Mouse (Mus musculus): ENCODE results near the gene Mucl3. TPM values are rescaled to one million over a fixed set of nuclear protein-coding genes. Genes with fewer than 3 reads are reported as not detected.

The Mucl3 gene
- total and polyA plus RNA-seq, 2 experiments from 2014 or later = 0.77 TPM; not detected in 1

GRCm38 (mm10) chr17:35626537-35626936 is 17.0 kb downstream of the Mucl3 start, which contains the start of gene Gm9573:
Gene Gm9573 (minus strand): TSS chr17:35626637.
- Histone ChIP-seq H3K4me2 (ENCODE audit: low read depth, low read length, poor library complexity, severe bottlenecking) (no peak within 1 kb of the TSS), H3K9me3 (ENCODE audit: low read length) (no peaks in the 10 kb centered on the region), H3K9ac (replicated peaks; ENCODE audit: low read length, poor library complexity, severe bottlenecking) (no peak within 1 kb of the TSS), H3K4me1 (ENCODE audit: insufficient read depth, low read length) (no peaks in the 10 kb centered on the region), H3K27me3 (ENCODE audit: insufficient read depth, low read length) (no peaks in the 10 kb centered on the region), H3K36me3 (ENCODE audit: insufficient read depth, low read length) (no peaks in the 10 kb centered on the region), H3K4me3 (ENCODE audit: low read depth, low read length) (no peak within 1 kb of the TSS), H3K27ac (ENCODE audit: low read depth, low read length) (no peak within 1 kb of the TSS)
- ATAC-seq (ENCODE audit: low FRiP score) (no peak), DNase-seq (ENCODE audit: low spot score) (no peak)
- no peak for TF ChIP-seq CTCF (IDR thresholded peaks at IDR 0.05)
- 87% methylated on average over 7 of the region's 7 CpGs for WGBS

GRCm38 (mm10) chr17:35617127-35617526 is 26.4 kb downstream of the Mucl3 start:
- H3K4me3 ChIP-seq (ENCODE audit: low read depth, low read length) = no peak overlapping the region
- H3K4me2 ChIP-seq (ENCODE audit: low read depth, low read length, poor library complexity, severe bottlenecking) = no peak overlapping the region
- no peak for TF ChIP-seq CTCF (IDR thresholded peaks at IDR 0.05)
- H3K9me3 ChIP-seq (ENCODE audit: low read length) = no peaks in the 10 kb centered on the region
- WGBS = 82% methylated on average over 4 of the region's 4 CpGs
- H3K9ac ChIP-seq (replicated peaks; ENCODE audit: low read length, poor library complexity, severe bottlenecking) = no peak overlapping the region
- H3K36me3 ChIP-seq (ENCODE audit: insufficient read depth, low read length) = no peaks in the 10 kb centered on the region
- DNase-seq (ENCODE audit: low spot score) = no peak
- H3K27me3 ChIP-seq (ENCODE audit: insufficient read depth, low read length) = no peaks in the 10 kb centered on the region
- no peak for ATAC-seq (ENCODE audit: low FRiP score)
- no peak overlapping the region for H3K27ac ChIP-seq (ENCODE audit: low read depth, low read length)
- H3K4me1 ChIP-seq (ENCODE audit: insufficient read depth, low read length) = no peaks in the 10 kb centered on the region

- H3K27me3 ChIP-seq (ENCODE audit: insufficient read depth, low read length) = no peaks in the 10 kb centered on the region
- no peaks in the 10 kb centered on the region for H3K36me3 ChIP-seq (ENCODE audit: insufficient read depth, low read length)
- DNase-seq (ENCODE audit: low spot score) = no peak
- no peak overlapping the region for H3K9ac ChIP-seq (replicated peaks; ENCODE audit: low read length, poor library complexity, severe bottlenecking)
- H3K4me3 ChIP-seq (ENCODE audit: low read depth, low read length) = no peak overlapping the region
- TF ChIP-seq CTCF (IDR thresholded peaks at IDR 0.05) = no peak
- no peak for ATAC-seq (ENCODE audit: low FRiP score)
- 56% methylated on average over 8 of the region's 8 CpGs for WGBS
- H3K4me2 ChIP-seq (ENCODE audit: low read depth, low read length, poor library complexity, severe bottlenecking) = no peak overlapping the region
- no peaks in the 10 kb centered on the region for H3K9me3 ChIP-seq (ENCODE audit: low read length)
- no peak overlapping the region for H3K27ac ChIP-seq (ENCODE audit: low read depth, low read length)
- H3K4me1 ChIP-seq (ENCODE audit: insufficient read depth, low read length) = no peaks in the 10 kb centered on the region
Measured at GRCm38 (mm10) chr17:35601736-35602354, 41.6 kb downstream of the Mucl3 start.

GRCm38 (mm10) chr17:35601249-35601648 is 42.2 kb downstream of the Mucl3 start, which contains the start of gene Sfta2:
Gene Sfta2 (plus strand): TSS chr17:35601549.
- Histone ChIP-seq H3K4me2 (ENCODE audit: low read depth, low read length, poor library complexity, severe bottlenecking) (no peak within 1 kb of the TSS), H3K9ac (replicated peaks; ENCODE audit: low read length, poor library complexity, severe bottlenecking) (no peak within 1 kb of the TSS), H3K36me3 (ENCODE audit: insufficient read depth, low read length) (no peaks in the 10 kb centered on the region), H3K9me3 (ENCODE audit: low read length) (no peaks in the 10 kb centered on the region), H3K27me3 (ENCODE audit: insufficient read depth, low read length) (no peaks in the 10 kb centered on the region), H3K27ac (ENCODE audit: low read depth, low read length) (no peak within 1 kb of the TSS), H3K4me3 (ENCODE audit: low read depth, low read length) (no peak within 1 kb of the TSS), H3K4me1 (ENCODE audit: insufficient read depth, low read length) (no peaks in the 10 kb centered on the region)
- WGBS = 71% methylated on average over 2 of the region's 2 CpGs
- no peak for TF ChIP-seq CTCF (IDR thresholded peaks at IDR 0.05)
- ATAC-seq (ENCODE audit: low FRiP score) (no peak), DNase-seq (ENCODE audit: low spot score) (no peak)

GRCm38 (mm10) chr17:35597399-35597798 is 46.1 kb downstream of the Mucl3 start:
- 97% methylated on average over 3 of the region's 3 CpGs for WGBS
- Histone ChIP-seq H3K4me2 (ENCODE audit: low read depth, low read length, poor library complexity, severe bottlenecking) (no peak overlapping the region), H3K36me3 (ENCODE audit: insufficient read depth, low read length) (no peaks in the 10 kb centered on the region), H3K27me3 (ENCODE audit: insufficient read depth, low read length) (no peaks in the 10 kb centered on the region), H3K4me3 (ENCODE audit: low read depth, low read length) (no peak overlapping the region), H3K9me3 (ENCODE audit: low read length) (no peaks in the 10 kb centered on the region), H3K4me1 (ENCODE audit: insufficient read depth, low read length) (no peaks in the 10 kb centered on the region), H3K9ac (replicated peaks; ENCODE audit: low read length, poor library complexity, severe bottlenecking) (no peak overlapping the region), H3K27ac (ENCODE audit: low read depth, low read length) (no peak overlapping the region)
- DNase-seq (ENCODE audit: low spot score) (no peak), ATAC-seq (ENCODE audit: low FRiP score) (no peak)
- TF ChIP-seq CTCF (IDR thresholded peaks at IDR 0.05) = no peak

- no peak overlapping the region for H3K4me2 ChIP-seq (ENCODE audit: low read depth, low read length, poor library complexity, severe bottlenecking)
- H3K4me1 ChIP-seq (ENCODE audit: insufficient read depth, low read length) = no peaks in the 10 kb centered on the region
- no peak overlapping the region for H3K27ac ChIP-seq (ENCODE audit: low read depth, low read length)
- H3K9ac ChIP-seq (replicated peaks; ENCODE audit: low read length, poor library complexity, severe bottlenecking) = no peak overlapping the region
- H3K9me3 ChIP-seq (ENCODE audit: low read length) = no peaks in the 10 kb centered on the region
- ATAC-seq (ENCODE audit: low FRiP score) (no peak), DNase-seq (ENCODE audit: low spot score) (no peak)
- no peaks in the 10 kb centered on the region for H3K27me3 ChIP-seq (ENCODE audit: insufficient read depth, low read length)
- WGBS = 81% methylated on average over 7 of the region's 7 CpGs
- no peak overlapping the region for H3K4me3 ChIP-seq (ENCODE audit: low read depth, low read length)
- no peak for TF ChIP-seq CTCF (IDR thresholded peaks at IDR 0.05)
- H3K36me3 ChIP-seq (ENCODE audit: insufficient read depth, low read length) = no peaks in the 10 kb centered on the region
Measured at GRCm38 (mm10) chr17:35594456-35594855, 49.0 kb downstream of the Mucl3 start.
